In the genomic region with DNA sequence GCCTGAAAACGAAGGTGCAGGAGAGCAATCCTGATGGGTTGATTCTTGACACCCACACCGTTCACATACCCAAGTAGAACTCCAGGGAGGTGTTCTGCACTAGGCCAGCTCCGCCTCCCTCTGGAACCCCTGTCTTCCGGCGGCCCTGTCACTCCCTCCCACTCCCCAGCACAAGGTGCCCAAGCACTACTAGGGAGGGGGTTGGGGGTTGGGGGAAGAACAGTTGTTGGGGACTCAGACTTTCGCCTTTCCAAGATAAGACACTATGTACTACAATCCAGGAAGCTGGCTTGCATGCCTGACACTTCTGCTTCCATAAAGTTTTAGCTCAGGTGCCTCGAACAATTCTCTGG, we compare ENCODE assay signal across 8 mouse cellular contexts. TPM values are rescaled to one million over a fixed set of nuclear protein-coding genes. Genes with fewer than 3 reads are reported as not detected.
A peak's percentile ranks its signal among the peaks of the same experiment; 100 is the strongest.
DNase-seq lines count a peak whose midpoint lies in the region; ATAC-seq and TF ChIP-seq lines count a peak whose summit lies in the region.

No protein-coding gene starts in this region.

- 8% methylated on average over 7 of the region's 7 CpGs for WGBS in cerebellum, adult 2 months
- 10% methylated on average over 7 of the region's 7 CpGs for WGBS in neural tube, embryonic 11.5 days
- WGBS in limb, embryonic 13.5 days, result 11% methylated on average over 7 of the region's 7 CpGs
- 12% methylated on average over 7 of the region's 7 CpGs for WGBS in stomach, embryonic 14.5 days

- peak overlapping the region; percentile 63 for H3K4me3 ChIP-seq in cerebellum, adult 2 months (replicated peaks; ENCODE audit: insufficient read depth, low read depth, low read length)
- peak overlapping the region; percentile 79 for H3K4me3 ChIP-seq in neural tube, embryonic 11.5 days (ENCODE audit: low read depth, low read length)
- H3K4me3 ChIP-seq in limb, embryonic 13.5 days, result peak overlapping the region; percentile 75
- peak overlapping the region; percentile 67 for H3K4me3 ChIP-seq in stomach, embryonic 14.5 days (ENCODE audit: low read depth, low read length)

- H3K9me3 ChIP-seq in neural tube, embryonic 11.5 days (ENCODE audit: control insufficient read depth, low read length), result no peaks in the 10 kb centered on the region
- H3K9me3 ChIP-seq in limb, embryonic 13.5 days, result no peaks in the 10 kb centered on the region
- H3K9me3 ChIP-seq in stomach, embryonic 14.5 days (ENCODE audit: control insufficient read depth, low read depth, low read length), result no peaks in the 10 kb centered on the region

- peak; percentile 16; the same call in 1 of the 2 replicates for TF ChIP-seq POLR2A in cerebellum, adult 2 months (IDR thresholded peaks at IDR 0.05; ENCODE audit: borderline replicate concordance, insufficient read depth, low read length)

- ATAC-seq in neural tube, embryonic 11.5 days (ENCODE audit: insufficient read depth, low FRiP score, low TSS enrichment), result peak; percentile 73; the same call in 1 of the 2 replicates
- no peak; the same call in 1 of the 2 replicates for ATAC-seq in limb, embryonic 13.5 days (ENCODE audit: low FRiP score, low read depth)
- ATAC-seq in stomach, embryonic 14.5 days (ENCODE audit: insufficient number of reproducible peaks, insufficient read depth, low FRiP score, low read depth), result no peak
- ATAC-seq in inflammation-experienced regulatory T-cells, adult 6 months, result no peak

- H3K27me3 ChIP-seq in cerebellum, adult 2 months (ENCODE audit: control insufficient read depth, insufficient read depth, low read length), result no peaks in the 10 kb centered on the region
- no peaks in the 10 kb centered on the region for H3K27me3 ChIP-seq in neural tube, embryonic 11.5 days (ENCODE audit: control insufficient read depth, insufficient read depth, low read length)
- no peaks in the 10 kb centered on the region for H3K27me3 ChIP-seq in limb, embryonic 13.5 days
- no peaks in the 10 kb centered on the region for H3K27me3 ChIP-seq in stomach, embryonic 14.5 days (ENCODE audit: control insufficient read depth, insufficient read depth, low read length)

- no peaks in the 10 kb centered on the region; the same call in 1 of the 2 replicates for H3K4me1 ChIP-seq in cerebellum, adult 2 months (ENCODE audit: control insufficient read depth, insufficient read depth, low read length)
- peaks cover 8% of the 10 kb centered on the region for H3K4me1 ChIP-seq in neural tube, embryonic 11.5 days (ENCODE audit: control insufficient read depth, insufficient read depth, low read length)
- H3K4me1 ChIP-seq in limb, embryonic 13.5 days, result peaks cover 15% of the 10 kb centered on the region
- peaks cover 13% of the 10 kb centered on the region for H3K4me1 ChIP-seq in stomach, embryonic 14.5 days (ENCODE audit: control insufficient read depth, insufficient read depth, low read length)

- H3K36me3 ChIP-seq in neural tube, embryonic 11.5 days (ENCODE audit: control insufficient read depth, insufficient read depth, low read length), result no peaks in the 10 kb centered on the region
- peaks cover 4% of the 10 kb centered on the region; the same call in 1 of the 2 replicates for H3K36me3 ChIP-seq in limb, embryonic 13.5 days
- H3K36me3 ChIP-seq in stomach, embryonic 14.5 days (ENCODE audit: control insufficient read depth, insufficient read depth, low read length), result no peaks in the 10 kb centered on the region; the same call in 1 of the 2 replicates

- H3K9ac ChIP-seq in neural tube, embryonic 11.5 days (ENCODE audit: low read length), result peak overlapping the region; percentile 24
- H3K9ac ChIP-seq in limb, embryonic 13.5 days, result peak overlapping the region; percentile 80
- peak overlapping the region; percentile 58 for H3K9ac ChIP-seq in stomach, embryonic 14.5 days (replicated peaks; ENCODE audit: low read depth, low read length)

- H3K27ac ChIP-seq in cerebellum, adult 2 months (ENCODE audit: insufficient read depth, low read length), result peak overlapping the region; percentile 62; the same call in 1 of the 2 replicates
- no peak overlapping the region for H3K27ac ChIP-seq in neural tube, embryonic 11.5 days (ENCODE audit: low read depth, low read length)
- H3K27ac ChIP-seq in limb, embryonic 13.5 days, result peak overlapping the region; percentile 52; the same call in 1 of the 2 replicates
- peak overlapping the region; percentile 87 for H3K27ac ChIP-seq in stomach, embryonic 14.5 days (ENCODE audit: low read length)

- no peak for DNase-seq in cerebellum, adult 2 months
- no peak for DNase-seq in cerebellum, postnatal 4 days (ENCODE audit: low spot score in 2 of 2)
- no peak for DNase-seq in neural tube, embryonic 11.5 days (ENCODE audit: low spot score)
- no peak for DNase-seq in neural tube, embryonic 10.5 days (ENCODE audit: extremely low spot score, low spot score)
- DNase-seq in kidney, postnatal 36 days, result no peak

- H3K4me2 ChIP-seq in neural tube, embryonic 11.5 days (ENCODE audit: low read depth), result peak overlapping the region; percentile 82
- H3K4me2 ChIP-seq in limb, embryonic 13.5 days (replicated peaks), result peak overlapping the region; percentile 79
- H3K4me2 ChIP-seq in stomach, embryonic 14.5 days (replicated peaks; ENCODE audit: low read depth, low read length), result peak overlapping the region; percentile 78

- TF ChIP-seq CTCF in cerebellum, adult 2 months (IDR thresholded peaks at IDR 0.05; ENCODE audit: borderline replicate concordance, insufficient read depth, low read depth, low read length), result no peak

RNA-seq across cellular contexts. Expression of gene Chd8, which starts 12.9 kb away (rescaled TPM):
- 66.8 and 67.6 TPM in 2 replicates for polyA plus RNA-seq in cerebellum, adult 2 months (2012; rRNA removed)
- polyA plus RNA-seq in neural tube, embryonic 11.5 days (2014; fragmentation: Nextera tagmentation; extraction: Ambion mirVana), result 56.4 and 58.4 TPM in 2 replicates
- 36.6 and 50.3 TPM in 2 replicates for polyA plus RNA-seq in limb, embryonic 13.5 days (2015; fragmentation: Nextera tagmentation; extraction: Ambion mirVana)
- 49.7 and 56.0 TPM in 2 replicates for polyA plus RNA-seq in stomach, embryonic 14.5 days (2014; fragmentation: Nextera tagmentation; extraction: Ambion mirVana)
- polyA plus RNA-seq in inflammation-experienced regulatory T-cells, adult 6 months (2017; shearing (Covaris generic)), result 10 to 100 TPM; 61.5 to 84.9 (median 76.6) TPM

RNA-seq across cellular contexts. Expression of gene Tox4, which starts 34.3 kb away (rescaled TPM):
- 40.2 and 45.2 TPM in 2 replicates for polyA plus RNA-seq in cerebellum, adult 2 months (2012; rRNA removed)
- 52.0 and 54.9 TPM in 2 replicates for polyA plus RNA-seq in neural tube, embryonic 11.5 days (2014; fragmentation: Nextera tagmentation; extraction: Ambion mirVana)
- 47.9 and 48.2 TPM in 2 replicates for polyA plus RNA-seq in limb, embryonic 13.5 days (2015; fragmentation: Nextera tagmentation; extraction: Ambion mirVana)
- polyA plus RNA-seq in stomach, embryonic 14.5 days (2014; fragmentation: Nextera tagmentation; extraction: Ambion mirVana), result 47.3 and 56.0 TPM in 2 replicates
- 10 to 100 TPM; 72.4 to 95.3 (median 75.9) TPM for polyA plus RNA-seq in inflammation-experienced regulatory T-cells, adult 6 months (2017; shearing (Covaris generic))

RNA-seq across cellular contexts. Expression of gene Rab2b, which starts 34.7 kb away (rescaled TPM):
- polyA plus RNA-seq in cerebellum, adult 2 months (2012; rRNA removed), result 37.0 and 37.7 TPM in 2 replicates
- polyA plus RNA-seq in neural tube, embryonic 11.5 days (2014; fragmentation: Nextera tagmentation; extraction: Ambion mirVana), result 38.2 and 40.9 TPM in 2 replicates
- polyA plus RNA-seq in limb, embryonic 13.5 days (2015; fragmentation: Nextera tagmentation; extraction: Ambion mirVana), result 25.9 and 30.4 TPM in 2 replicates
- polyA plus RNA-seq in stomach, embryonic 14.5 days (2014; fragmentation: Nextera tagmentation; extraction: Ambion mirVana), result 26.6 and 27.3 TPM in 2 replicates
- 10 to 100 TPM; 17.2 to 25.9 (median 23.6) TPM for polyA plus RNA-seq in inflammation-experienced regulatory T-cells, adult 6 months (2017; shearing (Covaris generic))

RNA-seq across cellular contexts. Expression of gene Supt16, which starts 47.5 kb away (rescaled TPM):
- 32.2 and 33.9 TPM in 2 replicates for polyA plus RNA-seq in cerebellum, adult 2 months (2012; rRNA removed)
- polyA plus RNA-seq in neural tube, embryonic 11.5 days (2014; fragmentation: Nextera tagmentation; extraction: Ambion mirVana), result 69.9 and 75.0 TPM in 2 replicates
- polyA plus RNA-seq in limb, embryonic 13.5 days (2015; fragmentation: Nextera tagmentation; extraction: Ambion mirVana), result 72.3 and 74.0 TPM in 2 replicates
- 86.0 and 87.3 TPM in 2 replicates for polyA plus RNA-seq in stomach, embryonic 14.5 days (2014; fragmentation: Nextera tagmentation; extraction: Ambion mirVana)
- 10 to 100 TPM; 44.2 to 48.2 (median 46.3) TPM for polyA plus RNA-seq in inflammation-experienced regulatory T-cells, adult 6 months (2017; shearing (Covaris generic))

Comparison
In these comparisons a context has a peak if more than half of its experiments do, and no peak if none do; other contexts are left out.
1. H3K9ac ChIP-seq: peak in every context shown above with its lines; median percentile 80 in limb, embryonic 13.5 days; 58 in stomach, embryonic 14.5 days; 24 in neural tube, embryonic 11.5 days.